Mouse (Mus musculus) kidney, postnatal 14 days (tissue): Measurements from ENCODE around the gene Mpeg1.

Source experiments
- DNase-seq: peaks from one replicate; pipeline ENCODE4 v3.0.0; 2022; ENCODE audit warnings: mixed read lengths

Gene Mpeg1

DNA sequence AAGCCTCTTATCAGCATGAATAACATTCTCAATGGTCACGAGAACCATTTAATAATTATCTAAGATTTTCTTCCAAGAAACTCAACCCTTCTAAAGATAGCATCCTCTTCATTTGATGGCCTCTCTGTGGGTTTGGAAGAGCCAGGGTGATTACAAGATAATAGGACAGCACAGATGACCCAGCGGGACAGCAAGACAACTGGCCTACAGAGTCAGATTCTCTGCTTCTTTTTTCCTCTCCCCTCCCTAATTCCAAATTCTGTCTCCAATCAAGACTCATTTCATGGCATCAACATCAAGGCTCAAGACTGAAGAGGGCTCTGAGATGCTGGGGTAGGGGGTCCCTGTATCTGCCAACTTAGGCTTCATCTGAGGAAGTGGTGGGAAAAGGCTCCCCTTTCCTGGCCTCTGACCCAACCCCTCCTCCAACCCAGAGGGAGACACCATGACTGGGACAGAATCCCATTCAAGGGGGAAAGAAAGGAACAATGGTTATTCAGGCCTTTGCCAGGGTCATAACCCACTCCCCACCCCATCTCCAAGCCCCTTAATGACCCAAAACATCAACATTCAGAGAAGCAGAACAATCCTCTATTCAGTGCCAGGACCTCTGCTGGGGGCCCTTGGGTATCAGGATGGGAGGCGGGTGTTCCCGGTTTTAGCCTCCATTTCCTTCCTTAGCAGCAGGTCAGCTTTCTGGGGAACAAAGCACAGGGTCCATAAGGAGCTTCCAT is 33.0 kb downstream of the Mpeg1 start:
- DNase-seq: no peak

- DNase-seq: no peak
Measured at GRCm38 (mm10) chr19:12494187-12494458, 33.5 kb downstream of the Mpeg1 start.

DNA sequence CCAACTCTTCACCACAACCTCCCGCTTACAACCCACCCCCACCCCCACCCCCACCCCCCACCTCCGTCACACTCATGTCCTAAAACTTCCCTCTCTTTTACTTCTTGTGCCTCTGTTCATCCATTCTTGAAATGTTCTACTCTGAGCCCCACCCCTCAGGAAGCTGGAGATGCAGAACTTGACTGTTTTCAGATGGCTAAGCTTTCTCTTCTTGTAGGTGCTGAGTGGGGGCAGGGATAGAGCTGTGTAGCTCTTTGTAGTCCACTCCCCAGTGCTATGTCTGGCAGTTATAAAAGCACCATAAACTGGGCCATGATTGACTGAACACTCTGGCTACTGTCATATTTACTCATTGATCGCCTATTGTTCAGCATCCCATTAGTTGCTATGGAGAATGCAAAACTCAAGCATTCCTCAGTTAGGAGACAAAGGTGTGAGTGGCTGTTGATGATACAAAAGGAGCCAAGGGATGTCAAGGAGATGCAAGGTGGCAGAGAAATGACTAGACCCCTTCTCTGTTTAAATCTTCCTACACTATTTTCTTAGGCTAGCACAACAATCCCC is 34.5 kb downstream of the Mpeg1 start:
- DNase-seq: no peak

DNA sequence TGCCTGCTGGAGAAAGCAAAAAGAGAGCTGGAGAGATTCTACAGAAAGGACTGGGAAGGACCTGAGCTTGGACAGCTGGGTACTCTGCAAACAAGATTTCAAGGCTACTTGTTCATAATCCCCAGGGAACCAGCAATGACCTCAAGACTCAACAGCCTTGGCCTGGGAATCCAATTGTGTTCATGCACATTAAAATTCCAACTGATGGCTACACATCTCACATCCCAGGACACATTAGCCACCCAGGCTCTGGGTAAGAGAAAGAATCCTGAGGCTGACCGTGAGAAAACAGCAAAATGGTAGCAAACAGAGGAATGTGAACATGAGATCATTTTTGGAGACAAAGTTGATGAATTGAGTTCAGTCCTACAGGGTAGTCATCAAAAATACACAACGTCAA is 35.7 kb downstream of the Mpeg1 start:
- no peak for DNase-seq

GRCm38 (mm10) chr19:12497909-12498308 is 37.3 kb downstream of the Mpeg1 start:
- no peak for DNase-seq

GRCm38 (mm10) chr19:12498321-12498720 is 37.7 kb downstream of the Mpeg1 start:
- DNase-seq: no peak

DNA sequence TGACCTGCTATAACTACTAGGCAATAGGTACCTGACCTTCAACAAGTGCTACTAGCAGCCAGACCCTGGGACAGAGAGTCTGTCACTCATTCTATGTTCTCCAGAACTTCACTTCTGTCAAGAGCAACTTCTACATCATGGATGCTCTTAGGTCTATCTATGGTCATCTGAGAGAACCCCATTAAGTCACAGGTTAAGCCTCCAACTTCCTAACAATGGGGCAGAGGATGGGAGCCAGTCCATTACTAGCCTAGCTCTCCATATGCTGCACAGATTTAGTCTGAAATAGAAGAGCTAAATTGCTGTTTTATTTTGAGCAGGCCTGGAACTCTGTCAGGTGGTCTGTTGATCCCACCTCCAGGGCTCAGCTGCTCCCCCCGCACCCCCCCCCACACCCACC is 38.4 kb downstream of the Mpeg1 start:
- DNase-seq: no peak

- DNase-seq: no peak
Measured at GRCm38 (mm10) chr19:12499485-12499884, 38.9 kb downstream of the Mpeg1 start.

DNA sequence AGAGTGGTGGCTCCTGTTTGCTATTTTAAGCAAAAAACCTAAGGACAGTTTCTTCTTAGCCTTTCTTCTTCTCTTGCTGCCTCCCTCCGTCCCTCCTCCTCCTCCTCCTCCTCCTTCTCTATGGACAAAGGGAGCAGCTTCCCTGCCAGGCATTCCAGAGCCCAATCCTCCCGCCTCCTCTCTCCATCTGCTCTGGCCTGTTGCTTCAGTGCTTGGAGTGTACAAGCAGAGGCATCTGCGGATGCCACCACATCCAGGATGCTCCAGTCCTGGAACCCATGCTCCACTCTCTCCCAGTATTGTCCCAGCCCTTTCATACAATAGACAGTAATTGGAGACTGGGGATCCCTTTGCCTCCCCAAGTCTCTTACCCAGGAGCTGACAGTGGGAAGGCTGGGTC is 39.5 kb downstream of the Mpeg1 start:
- DNase-seq: no peak

DNA sequence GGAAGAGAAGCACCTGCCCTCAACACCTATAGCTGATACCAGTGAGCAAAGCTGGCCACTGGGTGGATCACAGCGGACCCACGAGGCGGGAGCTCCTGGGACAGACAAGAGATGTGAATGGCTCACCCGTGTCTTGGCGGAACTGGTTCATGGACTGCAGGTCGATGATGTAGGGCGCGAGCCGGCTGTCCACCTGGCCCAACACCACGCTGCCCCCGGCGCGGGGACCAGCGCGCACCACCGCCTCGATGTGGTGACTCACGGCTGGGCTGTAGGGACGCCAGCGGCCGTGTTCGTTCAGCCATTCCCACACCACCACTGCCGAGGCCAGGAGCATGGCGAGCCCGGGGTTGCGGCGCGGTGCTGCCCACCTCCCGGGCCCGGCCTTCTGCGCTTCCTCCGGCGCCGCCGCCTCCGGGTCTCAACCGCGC is 40.3 kb downstream of the Mpeg1 start:
- DNase-seq: peak; percentile 60

DNA sequence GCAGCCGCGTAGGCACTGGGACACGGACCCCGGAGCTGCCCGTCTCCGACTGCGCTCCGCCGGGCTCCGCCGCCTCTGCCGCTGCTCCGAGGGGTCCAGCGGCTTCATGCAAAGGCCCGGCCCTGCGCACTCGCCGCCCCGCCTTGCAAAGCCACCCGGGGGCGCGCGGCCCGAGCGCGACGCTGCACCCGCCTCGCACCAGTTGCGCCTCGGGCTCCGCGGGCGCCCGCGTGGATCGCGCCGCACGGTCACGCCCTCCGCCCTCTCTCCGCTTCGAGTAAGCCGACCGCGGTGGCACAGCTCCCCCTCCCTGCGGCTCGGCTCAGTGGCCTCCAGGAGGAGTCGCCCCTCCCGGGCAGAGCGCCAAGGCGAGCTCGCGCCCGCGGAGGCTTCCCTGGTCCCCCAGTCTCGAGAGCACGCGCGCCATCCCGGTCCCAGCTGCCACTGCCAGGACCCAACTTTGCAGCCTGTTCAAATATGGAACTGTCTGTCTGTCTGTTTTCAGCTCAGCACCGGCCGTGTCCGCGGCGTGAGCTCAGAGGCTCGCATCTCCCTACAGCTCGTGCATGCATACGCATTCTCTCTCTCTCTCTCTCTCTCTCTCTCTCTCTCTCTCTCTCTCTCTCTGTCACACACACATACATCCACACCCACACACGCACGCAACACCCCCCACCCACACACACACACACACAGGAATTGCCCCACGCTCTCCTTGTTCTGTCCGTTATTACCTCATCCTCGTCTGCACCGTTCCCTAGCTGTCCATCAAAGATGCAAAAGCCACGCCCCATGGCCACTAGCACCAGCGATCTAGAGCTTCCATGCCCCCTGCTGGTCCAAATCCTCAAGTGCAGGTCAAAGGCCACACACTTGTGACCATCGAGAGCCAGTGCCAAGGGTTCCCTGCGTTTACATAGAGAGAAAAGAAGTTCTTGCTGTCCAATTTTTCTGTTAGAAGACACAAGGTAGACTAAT is 41.1 kb downstream of the Mpeg1 start, which contains the start of gene Dtx4:
Gene Dtx4 (minus strand): TSS at position 85 of the 978 bp plus-strand sequence.
- peak; percentile 96 for DNase-seq

DNA sequence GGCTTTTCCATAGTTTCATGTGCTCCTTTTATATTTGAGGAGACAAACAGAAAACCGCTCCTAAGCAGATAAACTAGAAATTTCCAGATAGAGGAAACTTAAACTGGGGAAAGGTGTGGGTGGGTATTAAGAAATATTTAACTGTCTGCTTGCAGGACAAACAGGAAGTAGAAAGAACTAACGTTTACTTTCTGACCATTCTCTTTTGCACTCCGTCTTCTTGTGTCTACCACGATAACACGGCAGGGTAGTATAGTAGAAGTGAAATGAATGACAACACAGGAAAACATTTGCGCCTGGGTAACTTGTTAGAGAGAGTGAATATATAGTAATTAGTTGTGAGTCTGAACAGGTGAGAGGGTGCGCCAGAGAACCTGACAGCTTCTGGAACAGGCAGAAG is 42.2 kb downstream of the Mpeg1 start:
- DNase-seq: no peak

DNA sequence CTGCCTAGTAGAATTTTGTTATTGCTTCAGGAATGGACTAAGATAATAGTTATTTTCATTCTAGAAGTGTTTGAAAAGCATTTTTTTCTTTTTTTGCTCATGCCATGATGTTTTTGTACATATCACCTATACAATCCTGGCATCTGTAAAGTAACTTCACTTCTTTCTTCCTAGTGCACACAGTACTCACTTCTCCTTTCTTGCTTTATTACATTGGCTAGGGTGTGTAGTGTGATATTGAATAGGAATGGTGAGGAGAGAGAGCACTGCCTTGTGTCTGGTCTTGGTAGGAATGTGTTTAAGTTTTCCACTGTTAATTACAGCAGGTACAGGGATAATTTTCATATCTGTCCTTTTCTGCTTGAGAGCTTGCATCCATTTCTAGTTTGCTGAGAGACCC is 54.0 kb downstream of the Mpeg1 start:
- DNase-seq: no peak
